Comparison of ENCODE assay signal across 13 mouse cellular contexts in the genomic region with DNA sequence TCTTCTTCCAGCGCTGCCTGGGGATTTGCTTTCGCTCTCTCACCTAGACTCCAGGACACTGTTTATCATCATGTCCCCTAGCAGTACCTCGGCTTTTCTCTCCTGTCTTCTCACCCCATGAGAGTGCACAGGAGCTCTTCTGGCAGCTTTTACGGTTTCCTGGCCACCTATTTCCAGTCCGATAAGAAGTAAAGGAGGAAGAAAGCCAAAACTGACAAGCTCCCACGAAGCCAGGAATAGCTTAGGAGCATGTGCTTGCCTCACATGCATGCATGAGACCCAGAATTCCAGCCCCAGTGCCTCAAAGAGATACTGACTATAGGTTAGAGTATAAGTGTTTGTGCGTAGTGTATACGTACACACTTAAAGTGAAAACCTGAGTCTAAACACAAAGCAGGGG. TPM values are rescaled to one million over a fixed set of nuclear protein-coding genes. Genes with fewer than 3 reads are reported as not detected.
DNase-seq lines count a peak whose midpoint lies in the region; ATAC-seq and TF ChIP-seq lines count a peak whose summit lies in the region.
"Had no signal": no experiment of that assay in that cellular context is flagged by ENCODE, and none has a peak within 500 bp of the region (broad histone marks: within the 10 kb centered on the region; RNA-seq: fewer than 3 reads in every experiment).

No protein-coding gene starts in this region.

- peak; percentile 40 to 48; a peak in 3 of 4 replicates for TF ChIP-seq EP300 in MEL (IDR thresholded peaks at IDR 0.05; ENCODE audit: low read depth in 1 of 2, low read length in 2 of 2)

- peaks cover 16% of the 10 kb centered on the region for H3K79me2 ChIP-seq in MEL (ENCODE audit: control insufficient read depth, insufficient read depth, low read length, poor library complexity)

- H3K27me3 ChIP-seq in MEL (ENCODE audit: control insufficient read depth in 1 of 2, insufficient read depth in 2 of 2, low read length in 2 of 2): peaks cover 4 to 8% of the 10 kb centered on the region in 2 experiments
- no peaks in the 10 kb centered on the region for H3K27me3 ChIP-seq in heart, embryonic 11.5 days (ENCODE audit: control insufficient read depth, insufficient read depth, low read length)
- no peaks in the 10 kb centered on the region for H3K27me3 ChIP-seq in intestine, embryonic 16.5 days (replicated peaks; ENCODE audit: control insufficient read depth, insufficient read depth, low read length)

- H3K4me1 ChIP-seq in MEL (ENCODE audit: control insufficient read depth in 1 of 2, insufficient read depth in 2 of 2, low read length in 2 of 2): peaks cover 12 to 27% of the 10 kb centered on the region in 2 experiments
- H3K4me1 ChIP-seq in heart, embryonic 11.5 days (ENCODE audit: control insufficient read depth, insufficient read depth, low read length): peaks cover 40% of the 10 kb centered on the region
- H3K4me1 ChIP-seq in intestine, embryonic 16.5 days (ENCODE audit: control insufficient read depth, insufficient read depth, low read length): peaks cover 14% of the 10 kb centered on the region

- H3K27ac ChIP-seq in MEL (ENCODE audit: control insufficient read depth, low read depth, low read length): peak overlapping the region; percentile 0; the same call in 1 of the 2 replicates
- H3K27ac ChIP-seq in heart, embryonic 11.5 days (ENCODE audit: low read depth, low read length): peak overlapping the region; percentile 73
- H3K27ac ChIP-seq in intestine, embryonic 16.5 days (ENCODE audit: low read length): peak overlapping the region; percentile 50; the same call in 1 of the 2 replicates
- H3K27ac ChIP-seq: hindbrain, embryonic 10.5 days had no signal

- no peak for TF ChIP-seq CTCF in MEL (IDR thresholded peaks at IDR 0.05 in 2 of 3, conservative IDR thresholded peaks at IDR 0.05 in 1 of 3; ENCODE audit: control insufficient read depth in 1 of 3, insufficient read depth in 1 of 3, low read depth in 2 of 3, low read length in 3 of 3, poor library complexity in 1 of 3, severe bottlenecking in 1 of 3)

- no peak for TF ChIP-seq POLR2A in MEL (IDR thresholded peaks at IDR 0.05; ENCODE audit: control insufficient read depth in 1 of 2, insufficient read depth in 1 of 2, low read depth in 1 of 2, low read length in 2 of 2, poor library complexity in 1 of 2)

- H3K9me3 ChIP-seq in MEL (replicated peaks; ENCODE audit: insufficient read depth, low read length): no peaks in the 10 kb centered on the region
- no peaks in the 10 kb centered on the region for H3K9me3 ChIP-seq in heart, embryonic 11.5 days (replicated peaks; ENCODE audit: control insufficient read depth, low read length)
- no peaks in the 10 kb centered on the region for H3K9me3 ChIP-seq in intestine, embryonic 16.5 days (ENCODE audit: control insufficient read depth, low read length)
- H3K9me3 ChIP-seq: hindbrain, embryonic 10.5 days had no signal

- H3K4me2 ChIP-seq in heart, embryonic 11.5 days: peak overlapping the region; percentile 37
- no peak overlapping the region for H3K4me2 ChIP-seq in intestine, embryonic 16.5 days (ENCODE audit: low read depth, low read length)
- H3K4me2 ChIP-seq: lung, embryonic 14.5 days; midbrain, embryonic 11.5 days had no signal

- no peak for TF ChIP-seq RAD21 in MEL (IDR thresholded peaks at IDR 0.05; ENCODE audit: low read depth, low read length)

- 32% methylated on average over 8 of the region's 8 CpGs for WGBS in heart, embryonic 11.5 days (ENCODE audit: insufficient replicate concordance)
- 54% methylated on average over 8 of the region's 8 CpGs for WGBS in intestine, embryonic 16.5 days

- peak; percentile 97 for DNase-seq in heart, adult 11 months
- no peak for DNase-seq in heart, adult 8-10 months (ENCODE audit: low spot score)
- peak; percentile 66 for DNase-seq in MEL (ENCODE audit: low read depth, low spot score)
- DNase-seq in adrenal gland, postnatal 14 days: no peak
- no peak for DNase-seq in thymus, postnatal 14 days
- DNase-seq: cerebellum, adult 11-12 months; kidney, adult 11 months; lung, embryonic 14.5 days had no signal

- H3K36me3 ChIP-seq in MEL (ENCODE audit: control insufficient read depth in 1 of 2, insufficient read depth in 2 of 2, low read length in 2 of 2): peaks cover 3 to 37% of the 10 kb centered on the region in 2 experiments
- no peaks in the 10 kb centered on the region for H3K36me3 ChIP-seq in heart, embryonic 11.5 days (ENCODE audit: control insufficient read depth, insufficient read depth, low read length)
- no peaks in the 10 kb centered on the region for H3K36me3 ChIP-seq in intestine, embryonic 16.5 days (ENCODE audit: control insufficient read depth, insufficient read depth, low read length)

- peak overlapping the region; percentile 43 for H3K9ac ChIP-seq in MEL (ENCODE audit: control insufficient read depth, low read depth, low read length, poor library complexity, severe bottlenecking)
- H3K9ac ChIP-seq in heart, embryonic 11.5 days (ENCODE audit: low read depth, low read length): peak overlapping the region; percentile 1; the same call in 1 of the 2 replicates
- peak overlapping the region; percentile 4; the same call in 1 of the 2 replicates for H3K9ac ChIP-seq in intestine, embryonic 16.5 days (ENCODE audit: low read depth, low read length)
- H3K9ac ChIP-seq: lung, embryonic 14.5 days had no signal

- peak overlapping the region; percentile 16 to 49 for H3K4me3 ChIP-seq in MEL (ENCODE audit: control insufficient read depth in 1 of 2, insufficient read depth in 1 of 2, low read depth in 2 of 2, low read length in 2 of 2)
- H3K4me3 ChIP-seq in heart, embryonic 11.5 days (ENCODE audit: low read depth, low read length): no peak overlapping the region
- H3K4me3 ChIP-seq in intestine, embryonic 16.5 days (ENCODE audit: low read length): no peak overlapping the region
- H3K4me3 ChIP-seq: hindbrain, embryonic 10.5 days had no signal

- ATAC-seq in heart, embryonic 11.5 days (replicated peaks; ENCODE audit: insufficient number of reproducible peaks, low FRiP score, low TSS enrichment): no peak
- no peak for ATAC-seq in intestine, embryonic 16.5 days
- no peak for ATAC-seq in megakaryocyte-erythroid progenitor cell, adult 5-6 weeks (replicated peaks; ENCODE audit: low FRiP score, low TSS enrichment, poor library complexity, severe bottlenecking)

TF ChIP-seq in MEL, 35 proteins besides CTCF, POLR2A, EP300 and RAD21:
- TF ChIP-seq CHD2 (IDR thresholded peaks at IDR 0.05; ENCODE audit: low read length): no peak
- no peak for TF ChIP-seq E2F4 (IDR thresholded peaks at IDR 0.05; ENCODE audit: borderline replicate concordance, low read depth, low read length)
- peak; percentile 85 for TF ChIP-seq MXI1 (IDR thresholded peaks at IDR 0.05; ENCODE audit: low read depth, low read length)
- TF ChIP-seq USF2 (IDR thresholded peaks at IDR 0.05; ENCODE audit: borderline replicate concordance in 1 of 2, insufficient read depth in 1 of 2, low read depth in 1 of 2, low read length in 2 of 2): no peak
- no peak for TF ChIP-seq NRF1 (IDR thresholded peaks at IDR 0.05; ENCODE audit: insufficient read depth, low read depth, low read length, poor library complexity, severe bottlenecking)
- no peak for TF ChIP-seq SMC3 (IDR thresholded peaks at IDR 0.05; ENCODE audit: low read depth, low read length)
- no peak for TF ChIP-seq JUND (IDR thresholded peaks at IDR 0.05; ENCODE audit: low read depth, low read length)
- TF ChIP-seq RCOR1 (IDR thresholded peaks at IDR 0.05; ENCODE audit: low read depth, low read length): peak; percentile 42; the same call in 1 of the 2 replicates
- TF ChIP-seq HCFC1 (IDR thresholded peaks at IDR 0.05; ENCODE audit: low read depth, low read length): no peak
- TF ChIP-seq USF1 (IDR thresholded peaks at IDR 0.05; ENCODE audit: low read depth, low read length): no peak
- TF ChIP-seq GATA1 (IDR thresholded peaks at IDR 0.05; ENCODE audit: low read depth, low read length): 0 out of 2 replicates have a peak, but pooled peaks have one; percentile 56
- 0 out of 2 replicates have a peak, but pooled peaks have one; percentile 28 for TF ChIP-seq MYB (IDR thresholded peaks at IDR 0.05; ENCODE audit: low read depth, low read length)
- peak; percentile 91 for TF ChIP-seq MAX (IDR thresholded peaks at IDR 0.05; ENCODE audit: low read length)
- peak; percentile 90 for TF ChIP-seq MYC (IDR thresholded peaks at IDR 0.05; ENCODE audit: low read depth, low read length)
- TF ChIP-seq SIN3A (IDR thresholded peaks at IDR 0.05; ENCODE audit: low read length): no peak; the same call in 1 of the 2 replicates
- no peak for TF ChIP-seq MAFK (IDR thresholded peaks at IDR 0.05; ENCODE audit: borderline replicate concordance, low read depth, low read length)
- TF ChIP-seq ETS1 (IDR thresholded peaks at IDR 0.05; ENCODE audit: low read depth, low read length): peak; percentile 52
- TF ChIP-seq ZKSCAN1 (IDR thresholded peaks at IDR 0.05; ENCODE audit: low read depth, low read length): no peak
TF ChIP-seq in MEL: peak in this region for 7.

RNA-seq across cellular contexts. Expression of a gene that starts 2.8 kb away (rescaled TPM):
- total RNA-seq in heart, adult 8-10 months (2022): 10 to 100 TPM; 18.2 to 21.9 (median 19.7) TPM
- total RNA-seq in MEL (2012; rRNA removed): 35.4 and 36.7 TPM in 2 replicates
- 100 to 1,000 TPM in 1 of 2 experiments, 10 to 100 TPM in 1; 30.2 to 109 TPM for polyA plus RNA-seq in MEL (2012; ENCODE audit: insufficient read depth in 1 of 2, insufficient read length in 2 of 2, low read depth in 1 of 2, low replicate concordance in 2 of 2, missing spikeins in 1 of 2)
- polyA plus RNA-seq in heart, embryonic 11.5 days (2014; fragmentation: Nextera tagmentation; extraction: Ambion mirVana): 57.1 and 62.0 TPM in 2 replicates
- 26.8 and 27.1 TPM in 2 replicates for polyA plus RNA-seq in intestine, embryonic 16.5 days (2015; fragmentation: Nextera tagmentation; extraction: Ambion mirVana)
- 24.2 and 28.2 TPM in 2 replicates for total RNA-seq in adrenal gland, postnatal 14 days (2021)
- total RNA-seq in megakaryocyte-erythroid progenitor cell, adult 5-6 weeks (2014; fragmentation: Nextera tagmentation): 34.3 and 38.4 TPM in 2 replicates
- total RNA-seq in megakaryocyte-erythroid progenitor cell, adult 5-6 weeks (2017): 48.3 and 52.1 TPM in 2 replicates

Comparison
In these comparisons a context has a peak if more than half of its experiments do, and no peak if none do; other contexts are left out.
1. DNase-seq: peak in heart, adult 11 months (single experiment) and MEL (single experiment); none in heart, adult 8-10 months (single experiment), adrenal gland, postnatal 14 days (single experiment) and thymus, postnatal 14 days (single experiment).
2. H3K27ac ChIP-seq: peak in every context shown above with its lines; median percentile 73 in heart, embryonic 11.5 days; 50 in intestine, embryonic 16.5 days; 0 in MEL.
3. H3K4me3 ChIP-seq: peak in MEL (2 of 2); none in heart, embryonic 11.5 days (single experiment) and intestine, embryonic 16.5 days (single experiment).
4. Peak in every context shown above with its lines, with median percentiles within 50 percentile points of each other: H3K9ac ChIP-seq.